Mouse (Mus musculus) myocyte (in vitro differentiated cells): ENCODE results near the gene Grxcr1.

Experiments
- POLR2A ChIP-seq: IDR thresholded peaks from one replicate; pipeline ENCODE4 v1.6.1; 2011; ENCODE audit warnings: low read depth, mild to moderate bottlenecking, control low read depth, moderate library complexity; ENCODE audit not compliant: insufficient read length
- REST ChIP-seq: IDR thresholded peaks from one replicate; pipeline ENCODE4 v1.6.1; 2011; ENCODE audit warnings: mild to moderate bottlenecking, control low read depth, moderate library complexity; ENCODE audit not compliant: insufficient read depth, insufficient read length

DNA sequence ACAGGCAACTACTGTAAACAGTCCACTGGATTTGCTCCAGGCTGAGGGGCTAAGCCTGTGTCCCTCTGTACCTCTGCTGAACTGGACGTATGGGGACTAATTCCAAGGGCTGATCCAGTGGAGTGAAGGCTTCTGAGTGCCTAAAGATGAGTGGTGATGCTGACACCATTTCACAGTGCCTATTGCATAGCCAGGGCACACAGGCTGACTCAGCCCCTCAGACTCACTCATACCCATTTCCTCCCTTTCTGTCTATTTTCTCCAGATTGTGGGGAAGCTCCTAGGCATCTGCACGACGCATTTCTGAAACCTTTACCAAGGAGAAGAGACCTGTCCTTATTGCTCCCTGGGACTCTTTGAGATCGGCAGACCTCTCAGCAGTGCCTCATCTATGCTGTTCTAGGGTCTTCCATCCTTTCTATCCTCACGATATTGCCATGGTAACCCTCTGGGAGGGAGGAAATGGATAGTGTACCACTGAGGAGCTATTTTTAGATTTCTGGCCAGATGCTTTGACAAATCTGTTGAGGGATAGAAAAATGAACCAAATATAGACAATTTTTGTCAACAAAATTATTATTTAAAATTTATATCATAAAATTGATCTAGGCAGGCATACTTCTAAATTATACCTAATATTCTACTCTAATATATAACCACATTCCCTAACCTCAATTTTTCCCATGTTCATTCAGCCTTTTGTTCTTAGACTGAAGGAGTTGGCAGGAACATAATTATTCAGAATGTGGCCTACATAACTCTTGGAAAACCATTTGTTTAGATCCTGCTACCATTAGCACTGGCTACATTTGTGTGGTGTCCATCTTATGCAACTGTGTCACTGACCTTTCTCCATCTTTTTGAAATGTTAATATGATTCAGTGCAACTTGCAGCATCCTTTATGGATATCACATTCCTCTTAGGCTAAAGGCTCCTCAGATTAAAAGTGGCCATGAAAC, 66.3 kb downstream of the Grxcr1 start:
- TF ChIP-seq POLR2A (no peak), REST (no peak)
